Mouse (Mus musculus): ENCODE data around the gene Cped1. TPM values are rescaled to one million over a fixed set of nuclear protein-coding genes. Genes with fewer than 3 reads are reported as not detected.
"Not testable (repeated sequence)": the region's sequence is repeated elsewhere in the genome, so short reads cannot be mapped to it uniquely, and the experiment has no call there.

Gene Cped1
- total RNA-seq, 2 experiments from 2014 or later = 0.68 TPM; not detected in 1

- ATAC-seq (replicated peaks; ENCODE audit: low FRiP score, poor library complexity, severe bottlenecking) = no peak
These were observed 35.6 kb downstream of the Cped1 start for GRCm38 (mm10) chr6:22021315-22021714.

GRCm38 (mm10) chr6:22024168-22024567 is 38.5 kb downstream of the Cped1 start:
- ATAC-seq (replicated peaks; ENCODE audit: low FRiP score, poor library complexity, severe bottlenecking) = no peak

GRCm38 (mm10) chr6:22025584-22026357 is 40.1 kb downstream of the Cped1 start:
- no peak for ATAC-seq (replicated peaks; ENCODE audit: low FRiP score, poor library complexity, severe bottlenecking)

DNA sequence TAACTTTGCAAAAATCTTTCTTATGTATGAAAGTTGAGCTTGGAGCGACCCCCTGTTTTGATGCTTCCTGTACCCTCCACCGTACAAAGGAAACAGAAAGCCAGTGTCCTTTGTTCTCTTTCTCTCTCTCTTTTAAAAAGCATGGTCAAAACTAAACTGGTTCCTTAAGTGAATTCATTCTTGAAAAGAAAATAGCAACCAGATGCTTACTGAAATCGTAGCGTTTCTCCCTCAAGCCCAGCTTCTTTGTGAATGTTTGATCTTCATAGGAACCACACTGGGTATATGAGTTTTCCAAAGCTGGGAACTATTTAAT is 40.6 kb downstream of the Cped1 start:
- no peak for ATAC-seq (replicated peaks; ENCODE audit: low FRiP score, poor library complexity, severe bottlenecking)

- ATAC-seq (replicated peaks; ENCODE audit: low FRiP score, poor library complexity, severe bottlenecking) = no peak
These were observed 41.3 kb downstream of the Cped1 start for GRCm38 (mm10) chr6:22026761-22027594.

- ATAC-seq (replicated peaks; ENCODE audit: low FRiP score, poor library complexity, severe bottlenecking) = no peak
These were observed 42.1 kb downstream of the Cped1 start for GRCm38 (mm10) chr6:22027854-22028253.

GRCm38 (mm10) chr6:22030381-22030780 is 44.7 kb downstream of the Cped1 start:
- ATAC-seq (replicated peaks; ENCODE audit: low FRiP score, poor library complexity, severe bottlenecking) = no peak

- ATAC-seq (replicated peaks; ENCODE audit: low FRiP score, poor library complexity, severe bottlenecking) = no peak
These were observed 47.5 kb downstream of the Cped1 start for GRCm38 (mm10) chr6:22033188-22033587.

GRCm38 (mm10) chr6:22035408-22035807 is 49.7 kb downstream of the Cped1 start:
- no peak for ATAC-seq (replicated peaks; ENCODE audit: low FRiP score, poor library complexity, severe bottlenecking)

DNA sequence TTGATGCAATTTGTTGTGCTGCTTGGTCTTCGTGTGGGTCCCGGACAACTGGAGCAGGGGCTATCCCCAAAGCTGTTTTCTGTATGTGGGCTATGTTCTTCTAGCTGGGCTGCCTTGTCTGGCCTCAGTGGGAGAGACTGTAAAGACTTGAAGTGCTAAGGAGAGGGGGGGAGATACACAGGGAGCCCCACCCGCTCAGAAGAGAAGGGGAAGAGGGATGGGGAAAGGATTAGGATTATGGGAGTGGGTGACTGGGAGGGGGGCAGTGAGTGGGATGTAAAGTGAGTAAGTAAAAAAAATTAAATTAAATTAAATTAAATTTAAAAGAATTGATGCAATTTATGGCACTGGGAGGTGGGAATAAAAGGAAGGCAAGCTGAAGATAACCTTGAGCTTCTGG is 50.2 kb downstream of the Cped1 start:
- no peak for ATAC-seq (replicated peaks; ENCODE audit: low FRiP score, poor library complexity, severe bottlenecking)

DNA sequence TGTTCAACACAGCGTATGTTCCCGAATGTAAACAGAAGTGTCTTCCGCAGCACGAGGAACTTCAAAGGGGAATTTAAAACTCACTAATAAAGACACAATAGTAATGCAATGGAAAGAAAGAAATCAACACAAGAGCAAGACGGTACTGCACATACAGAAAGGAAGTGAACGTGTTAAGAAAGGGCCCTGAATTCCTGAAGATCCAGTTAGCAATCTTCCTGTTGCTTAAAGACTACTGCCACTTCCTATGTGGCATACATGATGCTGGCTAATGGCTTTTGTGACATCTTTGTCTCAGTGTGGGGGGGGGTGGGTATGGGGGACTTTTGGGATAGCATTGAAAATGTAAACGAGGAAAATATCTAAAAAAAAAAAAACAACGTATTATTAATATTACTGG is 50.7 kb downstream of the Cped1 start:
- no peak for ATAC-seq (replicated peaks; ENCODE audit: low FRiP score, poor library complexity, severe bottlenecking)

- ATAC-seq (replicated peaks; ENCODE audit: low FRiP score, poor library complexity, severe bottlenecking) = no peak
These were observed 51.2 kb downstream of the Cped1 start for GRCm38 (mm10) chr6:22036911-22037310.

DNA sequence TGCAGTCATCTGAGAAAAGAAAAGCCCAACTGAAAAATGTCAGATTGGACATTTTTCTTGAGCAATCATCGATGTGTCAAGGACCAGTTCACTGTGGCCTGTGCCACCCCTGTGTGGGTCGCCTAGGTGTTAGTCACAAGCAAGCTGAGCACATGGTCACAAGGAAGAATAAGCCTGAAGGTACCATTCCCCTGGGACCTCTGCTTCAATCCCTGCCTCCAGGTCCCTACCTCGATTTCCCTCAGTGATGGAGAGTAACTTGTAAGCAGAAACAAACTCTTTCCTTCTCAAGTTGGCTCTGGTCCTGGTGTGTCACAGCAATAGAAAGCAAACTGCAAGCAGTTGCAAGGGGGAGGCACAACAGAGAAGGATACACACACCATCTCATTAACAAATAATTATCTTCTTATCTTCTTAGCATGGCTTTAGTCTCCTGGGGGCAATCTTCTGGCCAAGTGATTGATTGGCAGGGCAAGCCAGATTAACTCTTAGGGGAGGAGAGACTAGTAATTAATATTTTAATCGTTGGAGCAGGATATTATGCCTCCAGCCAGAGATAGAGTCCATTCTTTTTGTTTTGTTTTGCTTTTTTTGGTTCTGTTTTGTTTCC is 51.8 kb downstream of the Cped1 start:
- no peak for ATAC-seq (replicated peaks; ENCODE audit: low FRiP score, poor library complexity, severe bottlenecking)

DNA sequence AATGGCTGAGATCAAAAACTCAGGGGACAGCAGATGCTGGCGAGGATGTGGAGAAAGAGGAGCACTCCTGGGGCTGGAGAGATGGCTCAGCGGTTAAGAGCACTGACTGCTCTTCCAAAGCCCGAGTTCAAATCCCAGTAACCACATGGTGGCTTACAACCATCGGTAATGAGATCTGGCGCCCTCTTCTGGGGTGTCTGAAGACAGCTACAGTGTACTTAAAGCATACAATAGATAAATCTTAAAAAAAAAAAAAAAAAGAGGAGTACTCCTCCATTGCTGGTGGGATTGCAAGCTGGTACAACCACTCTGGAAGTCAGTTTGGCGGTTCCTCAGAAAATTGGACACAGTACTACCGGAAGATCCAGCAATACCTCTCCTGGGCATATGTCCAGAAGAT is 54.0 kb downstream of the Cped1 start:
- ATAC-seq (replicated peaks; ENCODE audit: low FRiP score, poor library complexity, severe bottlenecking) = not testable (repeated sequence)

DNA sequence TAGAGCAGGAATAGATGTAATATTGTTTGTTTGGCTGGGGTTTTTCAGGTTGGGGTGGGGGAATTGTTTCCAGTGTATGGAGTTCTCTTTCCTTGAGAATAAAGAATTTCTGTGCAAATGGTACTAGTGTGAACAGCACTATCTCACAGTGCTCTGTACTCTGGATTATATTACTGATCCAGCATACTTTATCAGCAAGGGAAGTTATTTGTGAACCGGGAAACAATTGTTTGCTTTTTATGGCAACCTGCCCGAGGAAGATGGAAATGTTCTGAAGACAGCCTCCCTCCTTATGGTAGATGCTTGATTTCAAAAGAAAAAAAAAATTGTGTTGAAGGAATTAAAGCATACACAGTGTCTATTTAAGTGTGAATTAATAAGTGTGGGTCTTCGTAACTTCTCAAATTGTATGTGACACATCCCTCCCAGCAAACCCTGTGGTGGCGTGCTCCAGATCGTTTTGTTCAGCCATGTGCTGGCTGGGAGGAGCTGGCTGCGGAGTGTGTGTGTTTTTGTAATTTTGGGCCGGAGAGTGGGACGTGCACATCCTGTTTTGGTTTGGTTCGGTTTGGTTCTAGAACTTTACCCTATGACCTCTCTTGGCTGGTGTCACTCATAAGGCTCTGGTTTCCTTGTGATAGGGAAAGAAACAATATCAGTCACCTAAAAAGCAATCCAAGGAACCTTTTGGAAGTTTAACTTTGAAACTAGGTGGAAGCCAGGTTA is 59.3 kb downstream of the Cped1 start:
- no peak for ATAC-seq (replicated peaks; ENCODE audit: low FRiP score, poor library complexity, severe bottlenecking)

DNA sequence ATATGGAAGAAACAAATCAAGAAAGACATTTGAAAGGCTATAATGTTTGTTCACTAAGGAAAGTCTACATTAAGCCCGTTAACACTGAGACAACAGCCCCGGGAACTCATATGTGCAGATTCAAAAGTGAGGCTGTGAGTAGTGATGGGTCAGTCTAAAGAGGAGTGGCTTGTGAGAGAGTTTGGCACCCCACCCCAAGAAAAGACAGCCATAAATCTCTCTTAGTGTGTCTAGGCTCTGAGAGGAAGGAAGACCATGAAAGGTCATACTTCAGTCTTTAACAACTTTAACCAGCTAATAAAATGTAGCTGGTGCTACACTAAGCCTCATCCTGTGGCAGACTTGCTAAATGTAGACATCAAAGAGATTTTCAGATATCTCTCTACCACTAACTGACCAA is 61.4 kb downstream of the Cped1 start:
- ATAC-seq (replicated peaks; ENCODE audit: low FRiP score, poor library complexity, severe bottlenecking) = no peak

DNA sequence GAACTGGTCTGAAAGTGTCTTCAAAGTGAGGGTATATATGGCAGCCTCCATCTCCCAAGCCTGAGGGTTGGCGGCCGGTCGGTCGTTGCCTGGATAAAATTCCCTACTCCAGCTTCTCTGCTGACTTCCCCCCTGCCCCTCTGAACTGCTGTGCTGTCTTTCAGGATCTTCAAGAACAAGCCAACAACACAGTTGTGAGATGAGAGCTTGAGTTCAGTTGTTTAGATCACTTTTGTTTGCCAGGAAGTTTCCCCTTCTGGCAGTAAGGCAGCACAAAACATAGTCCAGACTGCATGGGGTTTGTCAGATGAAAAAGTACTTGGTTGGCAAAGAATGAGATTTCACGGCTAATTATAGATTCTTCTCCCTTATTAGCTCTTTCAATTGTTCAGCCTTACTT is 63.4 kb downstream of the Cped1 start:
- no peak for ATAC-seq (replicated peaks; ENCODE audit: low FRiP score, poor library complexity, severe bottlenecking)

DNA sequence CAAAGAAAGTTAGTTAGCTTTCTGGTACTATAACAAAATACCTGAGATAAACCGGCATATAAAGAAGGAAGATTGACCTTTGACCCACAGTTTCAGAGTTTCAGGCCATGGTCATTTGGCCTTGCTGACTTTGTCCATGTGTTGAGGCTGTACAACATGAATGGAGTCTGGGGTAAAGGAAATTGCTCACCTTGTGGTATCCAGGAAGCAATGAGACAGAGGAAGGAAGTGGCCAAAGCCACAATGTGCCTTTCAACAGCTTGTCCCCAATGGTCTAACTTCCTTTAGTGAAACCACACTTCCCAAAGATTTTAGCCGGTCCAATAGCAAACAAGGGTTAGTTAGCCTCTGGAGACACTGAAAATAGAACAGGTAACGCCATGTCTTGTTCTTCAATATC is 65.8 kb downstream of the Cped1 start:
- ATAC-seq (replicated peaks; ENCODE audit: low FRiP score, poor library complexity, severe bottlenecking) = no peak

DNA sequence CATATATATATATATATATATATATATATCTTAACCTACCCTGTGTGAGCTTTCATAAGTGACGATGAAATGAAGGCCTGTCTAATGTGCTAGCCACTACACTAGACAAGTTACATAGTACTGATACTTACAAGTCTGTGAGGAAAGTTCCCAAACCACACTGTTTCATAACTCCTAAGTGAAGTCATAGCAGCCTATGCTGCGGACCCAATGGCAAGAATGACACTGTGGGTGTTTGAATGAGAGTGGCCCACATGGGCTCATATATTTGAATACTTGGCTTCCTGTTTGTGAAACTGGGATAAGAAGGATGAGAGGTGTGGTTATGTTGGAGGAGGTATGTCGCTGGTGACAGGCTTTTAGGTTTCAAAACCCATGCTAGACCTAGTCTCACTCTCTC is 67.3 kb downstream of the Cped1 start:
- no peak for ATAC-seq (replicated peaks; ENCODE audit: low FRiP score, poor library complexity, severe bottlenecking)

DNA sequence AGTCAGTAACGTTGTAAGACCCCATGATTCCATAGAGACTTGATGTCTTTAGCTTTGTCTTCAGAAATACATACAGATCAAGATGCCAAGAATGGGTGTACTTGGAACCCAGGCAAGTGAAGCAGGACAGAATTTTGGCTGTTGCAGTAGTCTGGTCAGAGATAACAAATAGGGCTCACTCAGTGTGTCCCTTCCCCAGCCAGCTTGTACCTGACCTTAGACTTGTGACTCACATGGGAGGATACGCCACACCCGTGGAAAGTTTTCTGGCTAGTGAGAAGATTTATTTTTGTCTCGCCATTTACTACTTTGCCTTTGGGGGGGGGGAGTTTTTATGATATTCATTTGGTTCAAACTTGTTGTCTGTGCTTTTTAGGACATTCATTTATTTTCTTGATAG is 78.6 kb downstream of the Cped1 start:
- ATAC-seq (replicated peaks; ENCODE audit: low FRiP score, poor library complexity, severe bottlenecking) = no peak
